Mouse (Mus musculus) liver, adult 2 months (tissue): ENCODE measurements at regions not wholly inside any gene's neighbourhood (a gene's known extent, or its start where the extent isn't known, plus 50 kb on each side); places are given as distances from the start of the nearest gene placed in this dataset.

Experiments used
- DNase-seq: peaks from one replicate; pipeline ENCODE4 v3.0.0-alpha.2; 2011; ENCODE audit warnings: low read depth, low spot score; ENCODE audit errors: extremely low read depth
- H3K27ac ChIP-seq: fragments of 200-500 bp; replicated peaks from 2 replicates; pipeline ENCODE4 v1.5.1; 2012; ENCODE audit warnings: low read depth, mild to moderate bottlenecking, control low read depth, inconsistent platforms, low read length; ENCODE audit not compliant: insufficient read depth
- H3K27me3 ChIP-seq: fragments of 200-500 bp; 2 replicates; pipeline ENCODE4 v1.6.1; 2012; ENCODE audit warnings: mild to moderate bottlenecking, moderate library complexity, low read length, inconsistent platforms; ENCODE audit not compliant: control insufficient read depth, insufficient read depth
- H3K36me3 ChIP-seq: fragments of 200-500 bp; 2 replicates; pipeline ENCODE4 v1.6.1; 2012; ENCODE audit warnings: low read length, inconsistent platforms; ENCODE audit not compliant: control insufficient read depth, insufficient read depth
- H3K4me1 ChIP-seq: fragments of 200-500 bp; 2 replicates; pipeline ENCODE4 v1.6.1; 2011; ENCODE audit warnings: low read length; ENCODE audit not compliant: control insufficient read depth, insufficient read depth
- H3K4me3 ChIP-seq: fragments of 200-500 bp; 2 replicates; pipeline ENCODE4 v1.5.1; 2011; ENCODE audit warnings: low read depth, mild to moderate bottlenecking, control low read depth, low read length, moderate library complexity; ENCODE audit not compliant: insufficient read depth
- H3K79me2 ChIP-seq: fragments of 200-500 bp; 2 replicates; pipeline ENCODE4 v1.6.1; 2012; ENCODE audit warnings: inconsistent platforms, mild to moderate bottlenecking, low read length, moderate library complexity; ENCODE audit not compliant: control insufficient read depth, insufficient read depth
- H3K9ac ChIP-seq: fragments of 200-500 bp; 2 replicates; pipeline ENCODE4 v1.6.1; 2012; ENCODE audit warnings: low read depth, mild to moderate bottlenecking, control low read depth, inconsistent platforms, low read length
- CTCF ChIP-seq: fragments of 200-500 bp; IDR thresholded peaks from 2 replicates; pipeline ENCODE4 v1.5.1; 2011; ENCODE audit warnings: low read depth, low read length, control low read depth
- POLR2A ChIP-seq: fragments of 200-500 bp; IDR thresholded peaks from 2 replicates; pipeline ENCODE4 v1.6.1; 2011; ENCODE audit warnings: low read length, control low read depth; ENCODE audit not compliant: insufficient read depth; ENCODE audit errors: extremely low read depth
- WGBS: fragments of 180-500 bp; shearing (Covaris S2); methylation state at CpG from one replicate; pipeline ENCODE4 v1.1.7; 2018; 5-methylcytosine and 5-hydroxymethylcytosine counted together

DNA sequence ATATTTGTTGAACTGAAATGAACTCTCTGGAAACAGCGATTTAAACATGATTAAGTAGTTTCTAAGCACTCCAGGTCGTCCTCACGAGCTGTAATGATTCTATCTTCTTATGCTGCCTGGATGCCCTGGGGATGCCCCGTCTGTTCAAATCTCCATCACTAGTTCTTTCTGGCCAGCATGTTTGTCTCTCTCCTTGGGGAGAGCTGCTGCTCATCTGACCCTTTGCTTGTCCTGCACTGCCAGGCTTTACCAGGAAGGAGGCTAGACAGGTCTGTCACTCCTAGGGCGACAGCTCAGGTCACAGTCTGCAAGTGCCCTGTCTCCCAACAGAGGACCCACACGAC, 155.1 kb downstream of the Irx2 start:
- Histone ChIP-seq H3K9ac (no peak overlapping the region), H3K4me1 (no peaks in the 10 kb centered on the region), H3K36me3 (no peaks in the 10 kb centered on the region), H3K79me2 (no peaks in the 10 kb centered on the region), H3K4me3 (no peak overlapping the region), H3K27ac (no peak overlapping the region), H3K27me3 (no peaks in the 10 kb centered on the region)
- no peak for DNase-seq
- TF ChIP-seq POLR2A: no peak
- TF ChIP-seq CTCF: no peak
- WGBS: 29% methylated on average over 6 of the region's 6 CpGs

- no peaks in the 10 kb centered on the region for H3K27me3 ChIP-seq
- no peaks in the 10 kb centered on the region for H3K79me2 ChIP-seq
- H3K9ac ChIP-seq: no peak overlapping the region
- no peak for TF ChIP-seq CTCF
- H3K4me1 ChIP-seq: no peaks in the 10 kb centered on the region
- H3K27ac ChIP-seq: no peak overlapping the region
- H3K4me3 ChIP-seq: no peak overlapping the region
- DNase-seq: no peak
- 39% methylated on average over 3 of the region's 3 CpGs for WGBS
- H3K36me3 ChIP-seq: no peaks in the 10 kb centered on the region
Observed at GRCm38 (mm10) chr13:72792695-72793094, 164.1 kb downstream of the Irx2 start.

DNA sequence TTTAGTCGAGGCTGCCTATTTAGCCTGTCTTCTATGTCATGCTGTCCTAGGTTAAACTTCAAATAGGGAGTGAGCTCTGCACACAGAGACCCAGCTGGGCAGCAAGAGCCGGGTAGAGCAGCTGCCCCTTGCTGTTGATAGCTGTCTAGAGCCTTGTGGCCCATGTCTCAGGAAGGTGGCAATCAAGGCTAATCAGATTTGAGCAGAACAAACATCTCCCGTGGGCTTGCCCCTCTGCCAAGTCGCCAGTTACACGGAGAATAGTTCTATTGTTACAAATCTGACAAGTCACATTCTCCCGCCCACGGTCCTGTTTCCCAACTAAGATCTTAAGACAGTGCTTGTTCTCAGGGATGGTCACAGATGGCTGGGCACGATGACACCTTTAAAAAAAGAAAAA, 171.4 kb downstream of the Irx2 start:
- H3K4me1 ChIP-seq: no peaks in the 10 kb centered on the region
- no peak for DNase-seq
- no peaks in the 10 kb centered on the region for H3K27me3 ChIP-seq
- H3K4me3 ChIP-seq: no peak overlapping the region
- H3K36me3 ChIP-seq: no peaks in the 10 kb centered on the region
- TF ChIP-seq CTCF: no peak
- H3K27ac ChIP-seq: no peak overlapping the region
- 24% methylated on average over 8 of the region's 8 CpGs for WGBS
- H3K9ac ChIP-seq: no peak overlapping the region
- no peaks in the 10 kb centered on the region for H3K79me2 ChIP-seq

DNA sequence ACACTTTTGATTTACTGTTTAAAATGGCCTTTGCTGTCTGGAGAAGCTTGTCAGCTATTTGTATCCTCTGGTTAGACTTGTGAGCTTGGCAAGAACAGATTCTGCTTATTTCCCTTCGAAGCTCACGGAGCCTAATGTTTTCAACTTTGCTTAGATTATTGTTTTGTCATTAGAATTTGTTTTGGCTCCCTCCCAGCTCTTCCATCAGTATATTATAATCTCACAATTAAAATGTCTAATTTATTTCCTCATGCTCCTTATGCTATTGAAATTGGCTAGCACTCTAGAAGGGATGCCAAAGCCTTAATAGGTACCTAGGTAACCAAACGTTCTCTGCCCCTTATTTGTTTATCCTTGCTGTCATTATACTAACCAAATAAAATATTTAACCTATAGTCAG, 171.9 kb downstream of the Irx2 start:
- no peaks in the 10 kb centered on the region for H3K36me3 ChIP-seq
- no peaks in the 10 kb centered on the region for H3K79me2 ChIP-seq
- no peak overlapping the region for H3K9ac ChIP-seq
- TF ChIP-seq CTCF: no peak
- no peak for TF ChIP-seq POLR2A
- no peak overlapping the region for H3K27ac ChIP-seq
- no peak overlapping the region for H3K4me3 ChIP-seq
- DNase-seq: no peak
- H3K27me3 ChIP-seq: no peaks in the 10 kb centered on the region
- no peaks in the 10 kb centered on the region for H3K4me1 ChIP-seq
- 58% methylated on average over 3 of the region's 3 CpGs for WGBS

DNA sequence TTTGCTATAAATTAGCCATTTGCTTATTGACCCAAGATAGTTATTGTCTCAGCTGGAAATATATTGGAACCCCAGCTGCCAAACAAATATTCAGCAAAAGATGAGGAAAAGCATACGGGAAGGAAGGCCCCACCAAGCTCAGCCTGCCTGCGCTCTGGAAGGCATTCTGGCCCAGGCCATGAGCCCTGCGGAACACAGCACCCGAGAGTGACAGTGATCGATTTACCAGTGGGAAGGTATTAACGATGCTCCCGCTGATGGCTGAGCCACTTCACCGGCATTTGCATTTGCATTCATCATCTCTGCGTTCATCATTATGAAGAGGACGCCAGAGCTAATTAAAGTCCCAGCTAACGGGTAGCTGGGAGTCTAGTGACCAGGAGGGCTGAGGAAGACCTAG, 174.8 kb downstream of the Irx2 start:
- Histone ChIP-seq H3K4me3 (no peak overlapping the region), H3K4me1 (no peaks in the 10 kb centered on the region), H3K27me3 (no peaks in the 10 kb centered on the region), H3K36me3 (no peaks in the 10 kb centered on the region), H3K9ac (no peak overlapping the region), H3K27ac (no peak overlapping the region), H3K79me2 (no peaks in the 10 kb centered on the region)
- WGBS: 72% methylated on average over 11 of the region's 11 CpGs
- DNase-seq: no peak
- TF ChIP-seq CTCF (no peak), POLR2A (no peak)

GRCm38 (mm10) chr13:72809226-72809625, 180.6 kb downstream of the Irx2 start:
- H3K9ac ChIP-seq: no peak overlapping the region
- no peaks in the 10 kb centered on the region for H3K36me3 ChIP-seq
- H3K79me2 ChIP-seq: no peaks in the 10 kb centered on the region
- H3K27ac ChIP-seq: no peak overlapping the region
- H3K27me3 ChIP-seq: no peaks in the 10 kb centered on the region
- no peak overlapping the region for H3K4me3 ChIP-seq
- TF ChIP-seq CTCF: no peak
- TF ChIP-seq POLR2A: no peak
- WGBS: 89% methylated on average over 3 of the region's 3 CpGs
- no peak for DNase-seq
- no peaks in the 10 kb centered on the region for H3K4me1 ChIP-seq

- H3K4me1 ChIP-seq: no peaks in the 10 kb centered on the region
- no peak overlapping the region for H3K27ac ChIP-seq
- no peak for DNase-seq
- TF ChIP-seq CTCF (no peak), POLR2A (no peak)
- H3K4me3 ChIP-seq: no peak overlapping the region
- no peaks in the 10 kb centered on the region for H3K79me2 ChIP-seq
- WGBS: 46% methylated on average over 1 of the region's 1 CpGs
- H3K9ac ChIP-seq: no peak overlapping the region
- no peaks in the 10 kb centered on the region for H3K36me3 ChIP-seq
- H3K27me3 ChIP-seq: no peaks in the 10 kb centered on the region
Observed at GRCm38 (mm10) chr13:72810626-72811025, 182.0 kb downstream of the Irx2 start.
